Mouse (Mus musculus) layer of hippocampus, adult 2 months (tissue): ENCODE measurements around the gene Nr3c2. TPM values are rescaled to one million over a fixed set of nuclear protein-coding genes. Genes with fewer than 3 reads are reported as not detected.

Experiments
- DNase-seq, 2 experiments: peaks; one replicate each; pipeline ENCODE4 v3.0.0; 2022; ENCODE audit warnings: low spot score in 2 of 2
- H3K27ac ChIP-seq: fragments of 200-600 bp; 2 replicates; pipeline ENCODE4 v1.8.1; 2022
- H3K4me3 ChIP-seq: fragments of 200-600 bp; 2 replicates; pipeline ENCODE4 v1.8.1; 2022; ENCODE audit warnings: mild to moderate bottlenecking
- CTCF ChIP-seq: fragments of 200-600 bp; conservative IDR thresholded peaks from 2 replicates; pipeline ENCODE4 v1.8.1; 2022; ENCODE audit warnings: antibody characterized with exemption, mild to moderate bottlenecking, moderate library complexity
- long read RNA-seq, 2 experiments: library from polyadenylated mRNA; stranded (forward); transcript quantifications; one replicate each; pipeline ENCODE4 v2.0.0; 2021; ENCODE audit warnings: borderline mapping rate in 2 of 2
- total RNA-seq, 2 experiments: library from RNA; stranded (reverse); gene quantifications; 2 replicates each; pipeline ENCODE4 v1.2.3; 2021

The Nr3c2 gene
- 100 to 1,000 TPM; 153 to 168 TPM for total RNA-seq
- long read RNA-seq, experiment 1, full-length matches to known transcripts, result 30 of 60 reads
- long read RNA-seq, experiment 1, partial matches to known transcripts, result 8 of 60 reads
- long read RNA-seq, experiment 1, other reads (novel, unspliced or antisense), result 22 of 60 reads
- long read RNA-seq, experiment 2, full-length matches to known transcripts, result 43 of 97 reads
- long read RNA-seq, experiment 2, partial matches to known transcripts, result 24 of 97 reads
- long read RNA-seq, experiment 2, other reads (novel, unspliced or antisense), result 30 of 97 reads

- Histone ChIP-seq H3K4me3 (peak within 1 kb of the TSS; percentile 66), H3K27ac (peak within 1 kb of the TSS; percentile 99)
- DNase-seq, result peak; percentile 34 to 51
- peak; percentile 45 for TF ChIP-seq CTCF
Observed at GRCm38 (mm10) chr8:76899411-76900154, at the start of gene Nr3c2. Gene Nr3c2 (plus strand): TSS chr8:76899442.

GRCm38 (mm10) chr8:76858534-76858933 is 40.7 kb upstream of the Nr3c2 start:
- DNase-seq, result no peak
- TF ChIP-seq CTCF, result no peak
- H3K27ac ChIP-seq, result no peak overlapping the region
- H3K4me3 ChIP-seq, result no peak overlapping the region

GRCm38 (mm10) chr8:76859709-76860108 is 39.5 kb upstream of the Nr3c2 start:
- Histone ChIP-seq H3K27ac (no peak overlapping the region), H3K4me3 (no peak overlapping the region)
- DNase-seq, result no peak
- no peak for TF ChIP-seq CTCF

- TF ChIP-seq CTCF, result no peak
- DNase-seq, result no peak
- Histone ChIP-seq H3K4me3 (no peak overlapping the region), H3K27ac (no peak overlapping the region)
Observed at GRCm38 (mm10) chr8:76863066-76863465, 36.2 kb upstream of the Nr3c2 start.

- H3K27ac ChIP-seq, result no peak overlapping the region
- H3K4me3 ChIP-seq, result no peak overlapping the region
- peak in 1 of 2 experiments; percentile 18 for DNase-seq
- no peak for TF ChIP-seq CTCF
Observed at GRCm38 (mm10) chr8:76876809-76877208, 22.4 kb upstream of the Nr3c2 start.

- Histone ChIP-seq H3K27ac (peak overlapping the region; percentile 99), H3K4me3 (no peak overlapping the region)
- DNase-seq, result no peak
- no peak for TF ChIP-seq CTCF
Observed at GRCm38 (mm10) chr8:76897050-76897449, 2.2 kb upstream of the Nr3c2 start.

- TF ChIP-seq CTCF, result peak; percentile 51
- Histone ChIP-seq H3K4me3 (peak overlapping the region; percentile 66), H3K27ac (peak overlapping the region; percentile 99)
- peak; percentile 48 to 73 for DNase-seq
Observed at GRCm38 (mm10) chr8:76898721-76899410, 376 bp upstream of the Nr3c2 start.

GRCm38 (mm10) chr8:76900155-76901141 is 1.2 kb downstream of the Nr3c2 start:
- TF ChIP-seq CTCF, result no peak
- Histone ChIP-seq H3K27ac (peak overlapping the region; percentile 99), H3K4me3 (peak overlapping the region; percentile 66)
- peak; percentile 29 to 64 for DNase-seq

- no peak for TF ChIP-seq CTCF
- Histone ChIP-seq H3K27ac (peak overlapping the region; percentile 99), H3K4me3 (peak overlapping the region; percentile 66)
- peak; percentile 95 to 98 for DNase-seq
Observed at GRCm38 (mm10) chr8:76901430-76902204, 2.4 kb downstream of the Nr3c2 start.

GRCm38 (mm10) chr8:76902205-76903078 is 3.2 kb downstream of the Nr3c2 start:
- peak overlapping the region; percentile 99 for H3K27ac ChIP-seq
- DNase-seq, result no peak
- H3K4me3 ChIP-seq, result peak overlapping the region; percentile 66
- TF ChIP-seq CTCF, result no peak

GRCm38 (mm10) chr8:76911206-76911605 is 12.0 kb downstream of the Nr3c2 start:
- no peak for TF ChIP-seq CTCF
- no peak overlapping the region for H3K4me3 ChIP-seq
- no peak overlapping the region for H3K27ac ChIP-seq
- no peak for DNase-seq
